Mouse (Mus musculus) mature B cell (primary cell): ENCODE results near the gene Fam221b.

Source experiments
- in situ Hi-C: fragments of 300-500 bp; cut with MboI; formaldehyde crosslinking; loops from 2 replicates; pipeline ENCODE4 v1.14.3; 2019

The Fam221b gene

DNA sequence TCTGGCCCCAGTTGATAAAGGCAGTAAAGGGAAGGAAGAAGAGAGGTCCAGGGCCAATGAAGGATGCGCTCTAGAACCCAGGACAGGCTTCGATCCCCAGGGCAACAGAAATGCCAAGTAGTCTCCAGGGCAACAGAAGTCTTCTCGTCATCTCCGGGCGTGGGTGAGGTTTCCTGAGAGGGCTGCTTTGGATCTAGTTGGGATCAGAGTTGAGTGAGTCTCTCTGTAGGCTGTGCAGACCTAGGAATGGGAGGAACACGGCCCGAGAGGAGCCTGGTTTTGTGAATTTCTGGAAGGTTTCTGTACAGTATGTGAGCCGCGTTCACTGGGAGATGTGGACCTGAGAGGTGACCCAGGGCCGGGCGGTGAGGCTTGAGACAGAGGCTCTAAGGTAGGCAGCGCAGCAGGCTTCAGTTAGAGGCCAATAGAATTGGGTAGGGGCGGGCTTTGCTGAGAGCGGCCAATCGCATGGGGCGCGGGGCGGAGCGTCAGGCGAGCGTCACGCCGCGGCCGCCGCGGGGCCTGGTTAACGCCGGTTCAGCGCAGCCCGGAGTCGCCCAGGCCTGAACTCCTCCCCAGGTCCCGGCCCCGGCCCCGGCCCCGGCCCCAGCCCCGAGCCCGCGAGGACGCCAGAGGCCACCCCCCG lies at the start of gene Fam221b, which contains the start of gene Tmem8b:
Fam221b (minus strand) TSS at position 364 of the 646 bp plus-strand sequence.
Tmem8b (plus strand) TSS at position 190 of the 646 bp plus-strand sequence.
- in situ Hi-C loops: no loop called here

DNA sequence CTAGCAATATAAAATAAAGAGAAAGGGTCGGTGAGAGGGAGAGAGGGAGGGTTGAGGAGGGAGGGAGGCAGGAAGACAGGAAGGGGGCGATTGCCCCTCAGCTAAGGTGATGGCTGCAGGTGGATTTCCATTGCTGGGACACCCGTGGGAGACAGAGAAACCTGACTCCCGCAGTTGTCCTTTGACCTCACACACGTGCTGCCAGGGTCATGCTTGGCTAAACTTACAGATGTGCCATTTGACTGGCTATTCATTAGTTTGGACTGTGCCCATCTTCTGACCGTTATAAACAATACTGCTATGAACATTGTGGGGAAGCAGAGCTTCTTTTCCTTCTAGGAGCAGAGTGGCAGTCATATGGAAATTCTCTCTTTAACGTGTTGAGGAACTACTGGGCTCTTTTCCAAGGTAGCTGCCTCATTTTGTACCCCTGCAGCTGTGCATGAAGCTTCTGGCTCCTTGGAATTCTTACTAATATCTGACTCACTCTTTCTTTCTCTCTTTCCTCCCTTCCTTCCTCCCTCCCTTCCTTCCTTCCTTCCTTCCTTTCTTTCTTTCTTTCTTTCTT lies 44.8 kb upstream of the Fam221b start:
- in situ Hi-C loops: loop anchor here (10.0 kb wide), 1 partner anchor 289 kb away; the partner anchor contains the start of gene Fam166b

DNA sequence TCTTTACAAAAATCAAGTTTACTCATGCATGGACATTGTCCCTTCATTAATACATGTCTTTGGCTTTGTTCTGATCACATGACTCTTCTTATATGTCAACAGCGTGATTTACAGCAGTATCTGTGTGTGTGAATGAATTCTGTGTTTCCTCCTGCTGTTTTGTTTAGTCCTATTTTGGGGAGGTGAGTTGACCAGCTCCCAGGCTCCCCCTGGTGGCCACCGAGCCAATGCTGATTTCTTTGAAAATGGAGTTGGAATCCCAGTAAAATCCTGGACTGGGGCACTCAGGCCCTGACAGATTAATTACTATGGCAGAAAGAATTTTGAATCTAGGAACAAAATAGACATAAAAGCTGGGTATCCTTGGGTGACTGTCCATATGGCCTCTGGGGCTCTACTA lies 42.9 kb upstream of the Fam221b start:
- in situ Hi-C loops: loop anchor here (10.0 kb wide), 1 partner anchor 287 kb away; the partner anchor contains the start of gene Fam166b

DNA sequence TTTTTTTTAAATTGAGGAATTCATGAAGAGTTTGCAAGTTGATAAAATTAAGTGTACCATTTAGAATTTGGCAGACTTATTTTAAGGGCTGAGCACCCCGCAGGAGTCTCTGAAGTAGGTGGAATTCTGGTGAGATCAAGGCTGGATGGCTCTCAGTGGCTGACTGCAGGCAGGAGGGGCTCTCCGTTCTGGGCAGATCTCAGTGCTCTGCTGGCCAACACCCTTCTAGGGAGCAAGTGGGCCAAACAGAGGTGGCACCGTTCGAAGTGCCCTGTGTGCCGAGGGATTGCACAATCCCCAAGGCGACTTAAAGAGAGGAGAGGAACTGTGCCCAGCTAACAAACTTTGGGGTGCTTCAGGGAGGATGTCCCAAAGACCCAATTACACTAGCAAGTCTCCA lies 40.9 kb upstream of the Fam221b start, which contains the start of gene Olfr71:
Olfr71 (minus strand) TSS at position 387 of the 400 bp plus-strand sequence.
- in situ Hi-C loops: loop anchor here (10.0 kb wide), 1 partner anchor 285 kb away; the partner anchor contains the start of gene Fam166b

DNA sequence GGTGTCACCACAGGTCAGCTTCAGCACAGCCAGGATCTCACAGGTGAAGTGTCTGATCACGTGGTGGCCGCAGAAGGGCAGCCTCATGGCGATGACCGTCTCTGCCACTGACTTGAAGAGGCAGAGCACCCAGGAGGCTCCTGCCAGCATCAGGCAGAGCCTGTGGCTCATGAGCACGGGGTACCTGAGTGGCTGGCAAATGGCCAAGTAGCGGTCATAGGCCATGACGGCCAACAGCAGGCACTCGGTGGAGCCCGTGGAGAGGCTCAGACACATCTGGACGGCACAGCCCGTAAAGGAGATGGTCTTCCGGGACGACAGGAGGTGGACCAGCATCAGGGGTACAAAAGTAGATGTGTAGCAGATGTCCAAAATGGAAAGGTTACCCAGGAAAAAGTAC lies 37.0 kb upstream of the Fam221b start:
- in situ Hi-C loops: no loop called here

DNA sequence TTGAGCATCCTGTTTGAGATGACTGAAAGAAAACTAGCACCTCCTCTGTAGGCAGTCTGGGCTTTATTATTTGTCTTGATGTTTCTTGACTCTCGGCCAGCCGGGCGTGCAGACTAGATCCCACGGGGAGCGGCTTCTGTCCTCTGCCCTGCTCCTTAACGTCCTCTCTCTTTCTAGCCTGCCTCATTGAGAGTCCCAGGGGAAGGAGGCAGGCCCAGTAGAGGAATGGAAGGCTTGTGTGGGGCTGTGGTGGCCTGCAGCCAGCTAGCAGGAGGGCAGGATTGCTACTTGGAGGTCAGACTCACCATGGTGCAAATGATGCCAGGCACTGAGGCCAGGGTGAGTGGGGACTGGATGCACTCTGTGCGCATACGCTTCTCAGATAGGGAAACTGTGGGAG lies 34.9 kb upstream of the Fam221b start:
- in situ Hi-C loops: no loop called here

DNA sequence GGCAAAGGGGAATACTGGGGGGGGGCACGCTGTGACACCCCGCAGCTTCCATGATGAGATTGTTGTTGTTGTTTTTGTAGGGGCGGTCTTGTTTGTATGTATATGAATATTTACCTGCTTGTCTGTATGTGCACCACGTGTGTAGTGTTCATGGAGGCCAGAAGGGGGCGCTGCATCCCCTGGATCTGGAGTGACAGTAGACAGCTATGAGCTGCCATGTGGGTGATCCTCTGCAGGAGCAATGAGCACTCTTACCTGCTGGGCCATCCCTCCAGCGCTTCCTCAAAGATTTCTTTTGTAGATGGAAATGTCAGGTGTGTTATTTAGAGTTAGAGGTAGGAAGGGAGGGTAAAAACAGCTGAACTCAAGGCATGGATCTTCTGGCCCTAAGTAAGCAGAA lies 34.5 kb upstream of the Fam221b start:
- in situ Hi-C loops: no loop called here

DNA sequence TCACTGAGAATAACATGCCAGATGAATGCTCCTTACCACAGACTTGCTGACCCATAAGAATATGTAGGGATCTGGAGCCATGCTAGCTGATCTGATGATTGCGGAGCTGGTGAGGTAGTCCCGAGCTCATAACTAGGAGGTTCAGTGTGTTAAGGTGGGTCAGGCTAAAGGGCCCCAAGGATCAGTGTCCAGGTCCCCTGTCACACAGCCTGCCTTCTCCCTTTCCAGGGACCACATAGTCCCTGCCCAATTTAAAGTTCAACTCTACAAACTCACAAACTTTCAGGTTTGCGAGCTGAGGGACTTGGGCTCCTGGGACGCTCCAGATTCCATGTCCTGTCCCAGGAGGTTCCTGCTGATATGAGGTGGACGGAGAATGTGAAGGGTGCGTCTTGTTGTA lies 31.8 kb upstream of the Fam221b start, which contains the start of gene Olfr70:
Olfr70 (minus strand) TSS at position 101 of the 400 bp plus-strand sequence.
- in situ Hi-C loops: no loop called here

DNA sequence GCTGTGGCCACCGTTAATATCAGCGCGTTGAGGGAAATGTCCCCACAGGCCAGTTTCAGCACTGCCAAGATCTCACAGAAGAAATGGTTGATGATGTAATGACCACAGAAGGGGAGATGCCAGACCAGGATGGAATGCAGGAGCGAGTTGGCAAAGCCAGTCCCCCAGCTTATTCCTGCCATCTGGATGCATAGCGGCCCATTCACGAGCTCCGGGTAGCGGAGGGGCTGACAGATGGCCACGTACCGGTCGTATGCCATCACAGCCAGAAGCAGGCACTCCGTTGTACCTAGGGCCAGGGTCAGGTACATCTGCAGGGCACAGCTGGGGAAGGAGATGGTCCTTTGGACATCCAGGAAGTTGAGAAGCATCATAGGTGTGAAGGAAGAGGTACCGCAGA lies 27.6 kb upstream of the Fam221b start:
- in situ Hi-C loops: no loop called here

DNA sequence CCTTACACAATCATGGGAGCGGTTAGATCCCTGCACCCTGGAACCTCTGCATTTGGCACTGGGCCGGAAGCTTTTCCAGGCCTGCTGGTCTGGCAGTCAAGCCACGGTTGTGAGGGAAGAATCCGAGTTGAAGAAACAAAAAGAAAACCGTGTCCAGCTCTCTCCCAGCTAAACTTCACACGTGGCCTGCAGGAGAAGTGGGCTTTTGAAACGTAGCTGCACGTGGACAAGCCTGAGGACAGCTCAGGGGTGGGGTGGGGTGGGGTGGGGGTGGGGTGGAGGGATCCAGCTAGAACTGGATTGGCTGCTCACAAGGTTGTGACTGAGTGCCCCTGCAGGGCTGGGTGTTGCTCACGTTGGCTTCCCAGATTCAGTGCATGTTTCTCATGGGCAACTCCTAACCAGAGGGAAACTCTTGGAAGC lies 26.3 kb upstream of the Fam221b start:
- in situ Hi-C loops: no loop called here

DNA sequence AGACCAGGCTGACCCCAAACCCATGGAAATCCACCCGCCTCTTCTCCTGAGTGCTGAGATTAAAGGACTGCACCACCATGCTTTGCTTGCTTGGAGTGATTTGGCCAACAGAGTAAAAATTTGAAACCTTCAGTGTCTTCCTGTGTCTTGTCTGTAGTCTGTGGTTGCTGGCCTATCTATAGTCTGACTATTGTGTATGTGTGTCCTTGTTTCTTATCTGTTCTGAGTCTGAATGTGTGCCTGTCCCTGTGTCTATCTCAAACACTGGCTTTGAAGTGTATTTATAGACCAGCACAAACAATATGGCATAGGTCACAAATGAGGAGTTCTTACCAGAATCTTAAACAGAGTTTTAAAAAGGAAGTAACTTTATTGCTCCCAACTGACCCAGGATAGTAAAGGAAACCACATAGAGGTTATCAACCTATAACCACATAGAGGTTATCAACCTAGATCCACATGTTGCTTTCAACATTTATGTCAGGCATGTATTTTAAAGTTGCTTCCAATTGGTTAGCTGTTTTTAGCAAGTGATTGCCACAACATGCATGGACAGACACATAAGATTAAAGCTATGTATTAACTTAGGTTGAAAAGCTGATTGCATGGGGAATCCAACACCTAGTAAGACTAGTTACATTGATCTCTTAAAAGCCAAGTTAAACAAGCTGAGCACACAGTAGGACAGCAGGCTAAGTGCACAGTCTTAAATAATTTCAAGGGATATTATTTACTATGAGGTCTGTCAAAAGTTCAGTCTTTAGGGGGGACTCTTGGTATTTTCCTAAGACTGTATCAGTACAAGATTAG lies 25.7 kb upstream of the Fam221b start:
- in situ Hi-C loops: no loop called here

DNA sequence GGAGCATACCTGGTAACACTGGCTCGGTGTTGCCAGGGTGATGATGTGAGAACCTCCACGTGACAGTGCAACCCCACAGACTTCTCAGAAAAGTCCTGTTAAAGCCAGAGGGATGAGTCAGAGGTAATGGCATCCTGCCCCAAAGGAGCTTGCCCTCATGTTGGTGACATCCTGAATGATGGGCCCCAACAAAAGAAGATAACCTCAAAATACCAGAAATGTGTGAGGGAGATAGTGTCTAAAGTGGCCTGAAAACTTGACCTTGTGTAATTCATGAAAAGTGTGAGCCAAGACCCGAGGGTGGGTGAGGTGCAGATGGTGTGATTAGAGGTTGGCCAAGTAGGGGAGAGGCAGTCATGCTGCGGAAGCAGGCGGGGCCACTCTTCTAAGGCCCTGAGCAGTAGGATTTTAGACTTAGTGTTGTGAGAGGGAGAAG lies 24.9 kb upstream of the Fam221b start:
- in situ Hi-C loops: no loop called here

DNA sequence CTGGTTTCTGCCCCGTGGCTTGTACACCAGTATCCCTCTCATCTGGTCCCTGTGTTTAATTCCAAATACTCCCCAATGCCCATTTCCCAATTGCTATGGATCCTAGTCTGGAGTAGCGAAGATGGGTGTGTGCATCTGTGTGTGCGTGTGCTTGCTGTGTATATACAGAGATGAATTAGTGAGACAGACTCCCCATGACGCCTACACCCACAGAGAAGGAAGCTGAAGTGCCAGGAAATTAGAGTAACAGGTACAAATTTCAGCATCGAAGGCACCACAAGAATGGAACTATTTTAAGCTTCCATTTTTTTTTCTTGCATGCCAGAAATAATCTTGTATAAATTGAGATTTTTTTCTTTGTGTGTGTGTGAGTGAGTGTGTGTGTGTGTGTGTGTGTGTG lies 22.1 kb upstream of the Fam221b start:
- in situ Hi-C loops: no loop called here

DNA sequence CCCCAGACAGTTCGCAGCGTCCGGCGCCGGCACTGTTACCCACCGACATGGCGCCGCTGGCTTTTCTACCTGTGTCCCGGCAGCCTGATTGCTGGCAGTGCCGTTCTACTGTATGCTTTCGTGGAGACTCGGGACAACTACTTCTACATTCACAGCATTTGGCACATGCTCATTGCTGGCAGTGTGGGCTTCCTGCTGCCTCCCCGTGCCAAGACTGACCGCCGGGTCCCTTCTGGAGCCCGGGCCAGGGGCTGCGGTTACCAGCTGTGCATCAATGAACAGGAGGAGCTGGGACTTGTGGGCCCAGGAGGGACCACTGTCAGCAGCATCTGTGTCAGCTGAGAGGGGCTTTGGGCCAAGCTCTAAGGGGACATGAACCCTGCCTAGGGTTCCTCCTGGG lies 21.1 kb upstream of the Fam221b start:
- in situ Hi-C loops: no loop called here

DNA sequence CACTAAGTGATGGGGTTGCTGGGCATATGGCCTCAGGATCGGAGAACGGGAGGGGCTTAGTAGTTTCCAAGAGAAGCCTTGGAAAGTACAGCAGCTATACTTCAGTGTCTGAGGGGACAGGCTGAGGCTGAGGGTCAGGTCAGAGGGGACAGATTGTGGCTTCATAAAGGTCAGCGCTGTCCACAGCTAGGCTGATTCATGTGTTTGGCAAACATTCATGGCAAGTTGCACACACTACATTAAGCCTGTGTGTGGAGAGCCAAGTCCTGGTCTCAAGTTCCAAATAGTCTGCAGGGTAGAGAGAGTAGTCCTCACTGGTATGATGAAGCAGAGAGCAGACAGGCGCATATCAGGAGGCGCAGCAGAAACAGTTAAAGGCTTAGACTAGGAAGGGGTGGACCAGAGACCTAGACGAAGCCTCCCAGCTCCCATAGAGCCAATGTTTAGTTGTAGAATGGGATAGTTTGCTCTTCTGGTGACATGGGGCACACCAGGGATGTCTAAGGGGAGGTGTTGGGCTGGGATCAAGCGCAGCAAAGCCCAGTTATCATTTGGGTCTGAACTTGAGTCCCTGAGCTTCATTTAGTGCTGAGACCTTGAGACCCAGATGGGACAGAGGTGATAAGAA lies 10.6 kb upstream of the Fam221b start:
- in situ Hi-C loops: no loop called here

DNA sequence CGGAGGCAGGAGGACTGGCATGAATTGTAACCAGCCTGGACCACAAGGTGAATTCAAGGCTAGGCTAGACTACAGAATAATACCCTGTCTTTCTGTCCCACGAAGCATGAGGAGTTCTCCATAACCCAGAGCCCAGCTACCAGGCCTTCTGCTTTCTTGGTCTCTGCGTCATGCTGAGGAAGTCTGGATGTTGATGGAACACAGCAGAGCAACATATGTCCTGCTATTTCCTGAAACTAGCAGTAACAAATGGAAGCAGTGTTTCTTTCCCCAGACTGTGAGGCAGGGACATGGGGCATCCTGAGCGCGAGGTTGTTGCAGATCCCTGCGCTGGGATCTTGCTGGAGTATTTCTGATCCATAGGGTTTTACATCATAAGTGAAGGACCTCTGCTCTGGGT lies 9.6 kb upstream of the Fam221b start:
- in situ Hi-C loops: no loop called here

DNA sequence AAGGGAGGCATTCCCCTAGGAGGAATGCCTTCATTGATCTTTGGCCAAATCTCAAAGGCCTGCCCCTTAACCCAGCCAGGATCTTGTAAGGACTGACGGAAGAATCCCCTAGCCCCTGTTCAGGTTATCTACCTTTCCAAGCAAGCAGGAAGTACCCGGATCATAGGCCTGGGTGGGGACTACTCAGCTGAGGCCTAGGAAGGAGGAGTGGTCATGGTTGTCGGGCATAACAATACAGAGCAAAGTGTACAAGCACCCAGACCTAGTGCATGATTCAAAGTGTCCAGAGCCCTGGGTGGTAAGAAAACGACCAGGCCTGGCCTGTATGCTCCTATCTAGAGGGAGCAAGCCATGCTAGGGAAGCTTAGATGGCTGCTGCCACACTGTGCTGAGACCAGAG lies 6.7 kb upstream of the Fam221b start:
- in situ Hi-C loops: no loop called here

DNA sequence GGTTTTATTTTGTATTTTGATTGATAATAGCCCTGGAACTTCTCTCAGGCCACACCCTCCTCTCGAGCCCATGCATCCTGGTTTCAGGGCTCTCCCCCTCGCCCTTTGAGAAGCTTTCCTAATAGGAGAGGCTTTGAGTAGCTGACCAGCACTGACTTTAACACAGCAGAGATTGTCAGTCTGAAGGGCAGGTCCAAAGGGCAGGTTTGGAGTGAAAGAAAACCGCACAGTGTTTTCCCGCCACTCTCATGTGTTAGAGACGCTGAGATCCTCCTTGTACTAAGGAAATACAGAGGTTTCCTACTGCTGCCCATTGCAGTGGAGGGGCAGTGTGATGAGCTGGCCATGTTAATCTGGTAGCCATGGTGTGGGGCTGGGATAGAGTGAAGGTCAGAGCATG lies 6.0 kb upstream of the Fam221b start:
- in situ Hi-C loops: no loop called here

DNA sequence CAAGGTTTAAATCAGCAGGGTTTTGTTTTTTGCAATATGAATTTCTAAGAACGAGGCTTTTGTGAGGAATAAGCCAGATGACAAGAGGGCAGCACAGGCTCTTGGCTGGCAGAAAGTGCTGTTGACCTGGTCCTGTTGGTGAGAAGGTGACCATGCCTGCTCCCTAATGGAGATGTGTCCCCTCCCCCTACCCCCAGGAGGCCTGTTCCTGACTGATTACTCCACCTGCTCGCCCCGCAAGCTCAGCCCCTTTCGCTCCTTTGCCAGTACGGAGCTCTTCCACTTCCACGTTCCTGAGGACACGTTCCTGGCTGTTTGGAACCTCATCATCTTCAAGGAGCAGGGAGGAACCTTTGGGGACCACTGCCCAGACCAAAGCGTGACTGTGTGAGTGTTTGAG lies 4.8 kb upstream of the Fam221b start:
- in situ Hi-C loops: no loop called here

DNA sequence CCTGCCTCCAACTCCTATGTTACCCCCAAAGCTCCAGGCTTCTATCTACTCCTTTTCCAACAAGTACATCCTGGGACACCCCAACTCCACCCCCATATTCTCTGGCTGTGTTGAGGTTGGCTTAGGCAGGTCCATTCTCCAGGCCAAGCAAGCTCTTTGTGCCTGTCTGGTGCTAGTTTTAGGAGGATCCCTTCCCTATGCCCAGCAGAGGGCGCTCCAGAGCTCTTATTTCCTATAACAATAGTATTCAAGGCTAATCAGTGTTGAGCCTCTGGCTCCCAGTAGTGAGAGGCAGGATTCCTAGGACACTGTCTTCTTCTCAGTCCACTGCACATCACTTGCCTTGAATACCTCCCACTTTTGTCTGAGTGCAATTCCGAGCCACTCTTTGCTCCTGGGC lies 3.1 kb upstream of the Fam221b start:
- in situ Hi-C loops: no loop called here

DNA sequence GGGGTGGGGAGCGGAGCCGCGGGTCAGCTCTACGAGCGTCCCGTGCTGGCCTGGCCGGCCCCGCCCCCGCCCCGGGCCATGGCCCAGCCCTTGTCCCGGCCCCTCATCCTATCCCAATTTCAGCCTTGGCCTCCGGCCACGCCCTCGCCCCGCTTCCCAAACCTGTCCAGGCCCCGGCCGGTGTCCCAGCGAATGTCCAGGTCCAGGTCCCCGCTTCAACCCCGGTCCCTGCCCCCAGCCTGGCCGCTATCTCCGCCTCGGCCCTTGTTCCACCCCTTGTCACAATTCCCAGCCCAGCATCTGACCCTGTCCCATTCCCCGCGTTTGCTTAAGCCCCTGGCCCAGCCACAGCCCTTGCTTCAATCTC lies 466 bp upstream of the Fam221b start:
- in situ Hi-C loops: no loop called here

DNA sequence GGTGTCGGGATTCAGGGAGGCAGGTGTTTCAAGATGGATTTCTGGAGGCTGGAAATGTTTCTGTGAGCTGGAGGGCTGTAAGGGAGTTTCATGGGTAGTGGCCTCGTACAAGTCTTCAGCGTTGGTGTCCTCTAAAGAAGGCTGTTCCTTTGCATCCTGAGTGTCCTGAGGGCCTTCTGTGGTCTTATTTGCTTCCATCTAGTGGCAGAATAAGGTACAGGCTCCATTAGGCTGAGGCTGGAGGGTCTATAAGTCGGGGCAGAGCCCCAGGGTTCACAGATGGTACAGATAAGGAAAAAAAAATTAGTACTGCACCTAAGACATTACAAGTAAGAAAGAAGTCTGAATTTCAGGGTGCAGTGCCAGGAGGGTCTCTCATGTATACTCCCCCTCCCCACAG lies 2.5 kb downstream of the Fam221b start:
- in situ Hi-C loops: no loop called here
